Mouse (Mus musculus) gonadal fat pad, adult 2 months (tissue): ENCODE measurements around the gene Henmt1. TPM values are rescaled to one million over a fixed set of nuclear protein-coding genes. Genes with fewer than 3 reads are reported as not detected.
A peak's percentile ranks its signal among the peaks of the same experiment; 100 is the strongest.

ENCODE experiments used
- DNase-seq: peaks from one replicate; pipeline ENCODE4 v3.0.0-alpha.2; 2012; ENCODE audit warnings: low read depth
- polyA plus RNA-seq: library from polyadenylated mRNA; depleted of rRNA; stranded (reverse); fragments of >200 nt; gene quantifications from 2 replicates; pipeline ENCODE4 v1.2.3, GENCODE M21; 2012

The Henmt1 gene
- polyA plus RNA-seq, 1 experiment, result 0.49 TPM

GRCm38 (mm10) chr3:108940001-108940633 is 444 bp downstream of the Henmt1 start, which contains the start of gene Gm9857:
Gm9857 (minus strand) TSS chr3:108940445.
- DNase-seq, result no peak

GRCm38 (mm10) chr3:108940996-108941395 is 1.3 kb downstream of the Henmt1 start:
- no peak for DNase-seq

GRCm38 (mm10) chr3:108957976-108958375 is 18.3 kb downstream of the Henmt1 start:
- DNase-seq, result no peak

GRCm38 (mm10) chr3:108959680-108960295 is 20.1 kb downstream of the Henmt1 start:
- DNase-seq, result no peak

- DNase-seq, result no peak
These were observed 21.6 kb downstream of the Henmt1 start for GRCm38 (mm10) chr3:108961226-108961625.

- no peak for DNase-seq
These were observed 22.0 kb downstream of the Henmt1 start for GRCm38 (mm10) chr3:108961655-108962054.

- no peak for DNase-seq
These were observed 23.6 kb downstream of the Henmt1 start for GRCm38 (mm10) chr3:108963278-108963677.

- no peak for DNase-seq
These were observed 24.1 kb downstream of the Henmt1 start for GRCm38 (mm10) chr3:108963776-108964175.

GRCm38 (mm10) chr3:108964361-108965044 is 24.8 kb downstream of the Henmt1 start:
- DNase-seq, result no peak

- DNase-seq, result no peak
These were observed 26.4 kb downstream of the Henmt1 start for GRCm38 (mm10) chr3:108966051-108966450.

GRCm38 (mm10) chr3:108973980-108974660 is 34.4 kb downstream of the Henmt1 start:
- DNase-seq, result no peak

- DNase-seq, result peak; percentile 24
These were observed 35.3 kb downstream of the Henmt1 start for GRCm38 (mm10) chr3:108974920-108975485.

- DNase-seq, result no peak
These were observed 37.8 kb downstream of the Henmt1 start for GRCm38 (mm10) chr3:108977340-108978030.

- DNase-seq, result no peak
These were observed 42.3 kb downstream of the Henmt1 start for GRCm38 (mm10) chr3:108981946-108982345.

GRCm38 (mm10) chr3:108983989-108984388 is 44.3 kb downstream of the Henmt1 start:
- DNase-seq, result no peak

- DNase-seq, result no peak
These were observed 46.9 kb downstream of the Henmt1 start for GRCm38 (mm10) chr3:108986534-108986933.

- DNase-seq, result no peak
These were observed 47.5 kb downstream of the Henmt1 start for GRCm38 (mm10) chr3:108987009-108987659.

- no peak for DNase-seq
These were observed 50.4 kb downstream of the Henmt1 start for GRCm38 (mm10) chr3:108989971-108990548.

GRCm38 (mm10) chr3:108994477-108994876 is 54.8 kb downstream of the Henmt1 start:
- no peak for DNase-seq

- DNase-seq, result no peak
These were observed 55.7 kb downstream of the Henmt1 start for GRCm38 (mm10) chr3:108995379-108995778.
